Mouse (Mus musculus) C2C12 (cell line): Measurements from ENCODE around the gene Itga10. TPM values are rescaled to one million over a fixed set of nuclear protein-coding genes. Genes with fewer than 3 reads are reported as not detected.

Experiments used
- H3K27me3 ChIP-seq: one replicate; pipeline ENCODE4 v1.6.1; 2011; ENCODE audit not compliant: control insufficient read depth, insufficient read depth, insufficient read length
- H3K36me3 ChIP-seq: one replicate; pipeline ENCODE4 v1.6.1; 2011; ENCODE audit not compliant: control insufficient read depth, insufficient read depth
- H3K4me3 ChIP-seq: one replicate; pipeline ENCODE4 v1.5.1; 2011; ENCODE audit warnings: mild to moderate bottlenecking, control low read depth; ENCODE audit not compliant: poor library complexity, insufficient read depth, severe bottlenecking
- H3K79me2 ChIP-seq: one replicate; pipeline ENCODE4 v1.6.1; 2011; ENCODE audit not compliant: control insufficient read depth, insufficient read depth
- H3K79me3 ChIP-seq: one replicate; pipeline ENCODE4 v1.6.1; 2011; ENCODE audit warnings: low read depth, control low read depth
- H3ac ChIP-seq: one replicate; pipeline ENCODE3; 2011; ENCODE audit warnings: low read depth; ENCODE audit not compliant: control insufficient read depth, insufficient read length
- CEBPB ChIP-seq: IDR thresholded peaks from one replicate; pipeline ENCODE4 v1.6.1; 2011; ENCODE audit warnings: low read depth, mild to moderate bottlenecking, control low read depth, moderate library complexity
- CTCF ChIP-seq: IDR thresholded peaks from one replicate; pipeline ENCODE4 v1.5.1; 2011; ENCODE audit not compliant: control insufficient read depth, insufficient read depth, insufficient read length
- FOSL1 ChIP-seq: IDR thresholded peaks from one replicate; pipeline ENCODE4 v1.8.0; 2011; ENCODE audit warnings: mild to moderate bottlenecking, low read length; ENCODE audit not compliant: poor library complexity, insufficient read depth, severe bottlenecking
- MAX ChIP-seq: IDR thresholded peaks from one replicate; pipeline ENCODE4 v1.6.1; 2011; ENCODE audit warnings: mild to moderate bottlenecking, control low read depth
- MYOD1 ChIP-seq: IDR thresholded peaks from one replicate; pipeline ENCODE4 v1.6.1; 2011; ENCODE audit warnings: low read depth; ENCODE audit not compliant: control insufficient read depth, insufficient read length
- MYOG ChIP-seq: IDR thresholded peaks from one replicate; pipeline ENCODE4 v1.6.1; 2011; ENCODE audit not compliant: control insufficient read depth, insufficient read length; ENCODE audit errors: extremely low read depth
- USF1 ChIP-seq: IDR thresholded peaks from one replicate; pipeline ENCODE4 v1.6.1; 2011; ENCODE audit warnings: low read depth, mild to moderate bottlenecking, control low read depth, moderate library complexity
- polyA plus RNA-seq: library from polyadenylated mRNA; unstranded; fragments of >200 nt; fragmentation: generic; extraction: Trizol; gene quantifications from one replicate; pipeline ENCODE4 v1.2.1, GENCODE M21; 2012; ENCODE audit warnings: missing spikeins

The Itga10 gene
- polyA plus RNA-seq, 1 experiment: 1.2 TPM

- Histone ChIP-seq H3K79me3 (no peaks in the 10 kb centered on the region), H3K36me3 (no peaks in the 10 kb centered on the region), H3K27me3 (no peaks in the 10 kb centered on the region), H3K79me2 (no peaks in the 10 kb centered on the region), H3ac (no peak overlapping the region), H3K4me3 (no peak overlapping the region)
- TF ChIP-seq MYOG (no peak), MYOD1 (peak; percentile 30)
These were observed 29.1 kb downstream of the Itga10 start for GRCm38 (mm10) chr3:96674442-96674841.

DNA sequence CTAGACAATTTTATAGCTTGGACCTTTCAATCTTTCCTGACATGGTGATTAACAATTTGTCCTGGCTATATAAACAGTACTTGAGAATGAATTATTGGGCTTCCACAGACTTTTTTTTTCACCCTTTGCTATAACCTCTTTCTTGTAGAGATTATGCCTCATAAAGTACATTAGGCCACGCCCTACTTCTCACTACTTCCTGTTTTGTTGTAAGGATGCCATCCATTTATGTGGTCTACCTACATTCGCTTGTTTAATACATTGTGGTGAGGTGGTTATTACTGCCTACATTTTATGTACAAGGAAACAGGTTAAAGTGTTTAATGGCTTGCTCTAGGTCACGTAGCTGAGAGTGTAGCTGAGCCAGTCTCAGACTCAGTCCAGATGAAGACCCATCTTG, 29.8 kb downstream of the Itga10 start:
- Histone ChIP-seq H3K79me3 (no peaks in the 10 kb centered on the region), H3K36me3 (no peaks in the 10 kb centered on the region), H3K4me3 (no peak overlapping the region), H3K27me3 (no peaks in the 10 kb centered on the region), H3K79me2 (no peaks in the 10 kb centered on the region), H3ac (no peak overlapping the region)
- no peak for TF ChIP-seq CTCF
- no peak for TF ChIP-seq FOSL1
- no peak for TF ChIP-seq MYOD1
- TF ChIP-seq MAX: no peak
- no peak for TF ChIP-seq MYOG
- TF ChIP-seq USF1: no peak
- no peak for TF ChIP-seq CEBPB

GRCm38 (mm10) chr3:96675690-96676089, 30.3 kb downstream of the Itga10 start:
- H3K4me3 ChIP-seq: no peak overlapping the region

GRCm38 (mm10) chr3:96678456-96678855, 33.1 kb downstream of the Itga10 start:
- Histone ChIP-seq H3K79me2 (no peaks in the 10 kb centered on the region), H3K27me3 (no peaks in the 10 kb centered on the region), H3ac (no peak overlapping the region), H3K4me3 (no peak overlapping the region), H3K36me3 (no peaks in the 10 kb centered on the region), H3K79me3 (no peaks in the 10 kb centered on the region)
- TF ChIP-seq CEBPB (no peak), MYOD1 (no peak)

More at GRCm38 (mm10) chr3:96675690-96676089, 30.3 kb downstream of the Itga10 start:
- no peaks in the 10 kb centered on the region for H3K27me3 ChIP-seq
- no peaks in the 10 kb centered on the region for H3K79me3 ChIP-seq
- TF ChIP-seq FOSL1 (no peak), USF1 (no peak), MYOG (no peak)
- H3K36me3 ChIP-seq: no peaks in the 10 kb centered on the region
- no peaks in the 10 kb centered on the region for H3K79me2 ChIP-seq
- no peak overlapping the region for H3ac ChIP-seq

DNA sequence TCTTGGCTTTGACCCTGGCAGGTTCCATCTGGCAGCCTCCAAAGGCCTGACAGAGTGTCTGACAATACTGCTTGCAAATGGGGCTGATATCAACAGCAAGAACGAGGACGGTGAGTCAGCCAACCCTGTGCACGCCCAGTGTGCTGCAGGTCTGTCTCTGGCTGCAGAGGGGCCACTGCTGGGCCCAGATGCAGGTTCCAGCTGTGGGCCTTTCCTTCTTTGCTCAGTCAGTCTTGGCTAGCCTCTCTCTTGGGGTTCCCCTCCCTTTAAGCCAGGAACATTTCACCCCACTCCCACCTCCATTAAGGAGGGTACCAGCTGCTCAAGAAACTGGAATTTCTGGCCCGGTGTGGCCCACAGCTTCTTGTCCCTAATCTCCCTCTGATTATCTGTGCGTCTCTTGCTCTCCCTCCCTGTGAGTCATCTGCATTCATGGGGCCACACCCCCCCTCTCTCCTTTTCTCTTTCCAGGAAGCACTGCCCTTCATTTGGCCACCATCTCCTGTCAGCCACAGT, 33.8 kb downstream of the Itga10 start:
- no peak overlapping the region for H3K4me3 ChIP-seq
- no peak for TF ChIP-seq FOSL1
- TF ChIP-seq MAX: no peak
- TF ChIP-seq CEBPB: no peak
- TF ChIP-seq CTCF: no peak
- no peak for TF ChIP-seq MYOD1
- TF ChIP-seq MYOG: no peak
- TF ChIP-seq USF1: no peak

GRCm38 (mm10) chr3:96680269-96680956, 35.0 kb downstream of the Itga10 start:
- no peak overlapping the region for H3ac ChIP-seq
- H3K4me3 ChIP-seq: no peak overlapping the region
- no peaks in the 10 kb centered on the region for H3K79me3 ChIP-seq
- H3K36me3 ChIP-seq: no peaks in the 10 kb centered on the region
- no peaks in the 10 kb centered on the region for H3K27me3 ChIP-seq
- TF ChIP-seq MAX (no peak), MYOG (no peak), CEBPB (no peak), FOSL1 (no peak), CTCF (no peak), MYOD1 (no peak), USF1 (no peak)
- no peaks in the 10 kb centered on the region for H3K79me2 ChIP-seq

More for the DNA sequence above, 33.8 kb downstream of the Itga10 start:
- no peaks in the 10 kb centered on the region for H3K36me3 ChIP-seq
- no peaks in the 10 kb centered on the region for H3K79me3 ChIP-seq
- H3K79me2 ChIP-seq: no peaks in the 10 kb centered on the region
- no peaks in the 10 kb centered on the region for H3K27me3 ChIP-seq
- peak overlapping the region; percentile 7 for H3ac ChIP-seq
